Mouse (Mus musculus) ZHBTc4 (cell line): ENCODE measurements around the gene Crygd.
A peak's percentile ranks its signal among the peaks of the same experiment; 100 is the strongest.

Experiments used
- DNase-seq: peaks from one replicate; pipeline ENCODE4 v3.0.0-alpha.2; 2011; ENCODE audit warnings: low read depth, low spot score

The Crygd gene

GRCm38 (mm10) chr1:65043433-65043832, 19.8 kb downstream of the Crygd start:
- DNase-seq = no peak

- no peak for DNase-seq
Measured at GRCm38 (mm10) chr1:65041837-65042236, 21.4 kb downstream of the Crygd start.

- peak; percentile 83 for DNase-seq
Measured at GRCm38 (mm10) chr1:65040806-65041205, 22.4 kb downstream of the Crygd start.

- DNase-seq = no peak
Measured at GRCm38 (mm10) chr1:65039679-65040078, 23.6 kb downstream of the Crygd start.

GRCm38 (mm10) chr1:65037542-65037941, 25.7 kb downstream of the Crygd start:
- peak; percentile 90 for DNase-seq

- no peak for DNase-seq
Measured at GRCm38 (mm10) chr1:65035513-65035912, 27.7 kb downstream of the Crygd start.

- DNase-seq = no peak
Measured at GRCm38 (mm10) chr1:65032641-65033040, 30.6 kb downstream of the Crygd start, which contains the start of gene Akr1cl. Akr1cl (minus strand) TSS chr1:65032759.

GRCm38 (mm10) chr1:65028206-65028605, 35.0 kb downstream of the Crygd start:
- DNase-seq = no peak

- DNase-seq = peak; percentile 64
Measured at GRCm38 (mm10) chr1:65012726-65013125, 50.5 kb downstream of the Crygd start.
